Mouse (Mus musculus) embryo, embryonic 11.5 days (tissue): Measurements from ENCODE around the gene Espl1.

ENCODE experiments used
- DNase-seq: peaks from one replicate; pipeline ENCODE4 v3.0.0-alpha.2; 2012; ENCODE audit warnings: low read depth, low spot score

Espl1 gene

GRCm38 (mm10) chr15:102370727-102371126 is 74.7 kb downstream of the Espl1 start:
- DNase-seq = no peak
